Mouse (Mus musculus) lung, adult 2 months (tissue): ENCODE data around the gene Pvalb.

Source experiments
- CTCF ChIP-seq: fragments of 200-500 bp; IDR thresholded peaks from 2 replicates; pipeline ENCODE4 v1.5.1; 2011; ENCODE audit warnings: mild to moderate bottlenecking, low read length, control low read depth; ENCODE audit not compliant: insufficient read depth
- POLR2A ChIP-seq: fragments of 200-500 bp; IDR thresholded peaks from 2 replicates; pipeline ENCODE4 v1.6.1; 2011; ENCODE audit warnings: low read depth, mild to moderate bottlenecking, control low read depth, low read length, borderline replicate concordance; ENCODE audit errors: extremely low read depth

DNA sequence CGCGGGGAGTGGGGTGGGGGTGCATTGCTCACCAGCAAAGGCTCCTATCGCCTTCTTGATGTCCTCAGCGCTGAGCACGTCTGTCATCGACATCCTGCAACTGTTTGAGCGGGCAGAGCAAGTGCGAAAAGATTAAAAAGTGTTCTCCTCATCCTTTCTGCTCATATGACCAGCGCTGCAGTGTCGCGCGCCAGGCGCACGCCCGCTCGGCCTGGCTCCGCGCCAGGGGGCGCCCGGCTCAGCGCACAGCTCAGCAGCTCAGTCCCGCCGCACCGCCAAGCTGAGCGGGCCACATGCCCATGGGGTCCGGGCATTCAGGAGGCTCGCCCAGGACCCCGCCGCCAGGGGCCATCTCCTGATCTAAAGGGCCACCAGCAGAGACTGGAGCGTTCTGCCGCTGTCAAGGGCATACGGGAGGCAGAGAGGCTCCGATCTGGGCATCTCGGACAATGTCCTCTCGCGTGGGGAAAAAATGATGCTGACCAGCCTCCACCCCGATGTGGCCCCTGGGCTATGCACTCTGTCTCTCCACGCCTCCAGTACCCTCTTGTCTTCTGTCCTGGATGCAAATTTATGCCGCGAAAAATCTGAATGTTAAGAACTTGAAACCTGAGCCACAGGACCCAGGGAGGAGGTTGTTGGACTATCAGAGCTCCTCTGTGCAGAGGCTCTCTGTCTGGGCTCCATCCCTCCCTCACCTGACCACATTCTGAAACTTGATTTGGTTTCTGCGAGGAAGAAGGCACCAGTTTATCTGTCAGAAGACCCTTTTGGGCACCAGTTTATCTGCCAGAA, 1.9 kb downstream of the Pvalb start:
- no peak for TF ChIP-seq POLR2A
- no peak for TF ChIP-seq CTCF
